Mouse (Mus musculus) midbrain, postnatal 0 days (tissue): Measurements from ENCODE around the gene Notch1. TPM values are rescaled to one million over a fixed set of nuclear protein-coding genes. Genes with fewer than 3 reads are reported as not detected.

ENCODE experiments used
- ATAC-seq: fragments of 200-750 bp; cut with Nextera tagmentation; 2 replicates; pipeline ENCODE4 v1.8.0; 2017; ENCODE audit warnings: moderate number of reproducible peaks, mild to moderate bottlenecking, moderate TSS enrichment, moderate library complexity; ENCODE audit not compliant: low FRiP score
- DNase-seq: peaks from one replicate; pipeline ENCODE4 v3.0.0-alpha.2; 2015; ENCODE audit warnings: low spot score
- H3K27ac ChIP-seq: fragments of 300-500 bp; sonication (generic); 2 replicates; pipeline ENCODE4 v1.5.1; 2014; ENCODE audit warnings: low read depth, mild to moderate bottlenecking, low read length, mixed read lengths
- H3K27me3 ChIP-seq: fragments of 300-500 bp; sonication (generic); 2 replicates; pipeline ENCODE4 v1.6.1; 2014; ENCODE audit warnings: low read length, control low read depth, mixed read lengths; ENCODE audit not compliant: insufficient read depth
- H3K36me3 ChIP-seq: fragments of 300-500 bp; sonication (generic); 2 replicates; pipeline ENCODE4 v1.6.1; 2014; ENCODE audit warnings: low read length, control low read depth, mixed read lengths; ENCODE audit not compliant: insufficient read depth
- H3K4me1 ChIP-seq: fragments of 300-500 bp; sonication (generic); 2 replicates; pipeline ENCODE4 v1.6.1; 2014; ENCODE audit warnings: mild to moderate bottlenecking, control low read depth, antibody characterized with exemption, low read length, mixed read lengths; ENCODE audit not compliant: insufficient read depth
- H3K4me2 ChIP-seq: fragments of 300-500 bp; sonication (generic); 2 replicates; pipeline ENCODE4 v1.6.1; 2014; ENCODE audit warnings: low read depth, mild to moderate bottlenecking, low read length, mixed read lengths; ENCODE audit not compliant: poor library complexity, severe bottlenecking
- H3K4me3 ChIP-seq: fragments of 300-500 bp; sonication (generic); 2 replicates; pipeline ENCODE4 v1.5.1; 2014; ENCODE audit warnings: low read depth, mild to moderate bottlenecking, low read length, moderate library complexity
- H3K9ac ChIP-seq: fragments of 300-500 bp; sonication (generic); replicated peaks from 2 replicates; pipeline ENCODE4 v1.6.1; 2014; ENCODE audit warnings: mild to moderate bottlenecking, low read length, moderate library complexity, mixed read lengths; ENCODE audit not compliant: poor library complexity, severe bottlenecking
- H3K9me3 ChIP-seq: fragments of 300-500 bp; sonication (generic); 2 replicates; pipeline ENCODE4 v1.6.1; 2016; ENCODE audit warnings: low read length, control low read depth
- CTCF ChIP-seq: IDR thresholded peaks from 2 replicates; pipeline ENCODE4 v1.5.1; 2016; ENCODE audit warnings: antibody characterized with exemption, mild to moderate bottlenecking
- WGBS: fragments of 180-500 bp; shearing (Covaris S2); extraction: QIAGEN DNeasy Blood & Tissue Kit; methylation state at CpG from one replicate; pipeline ENCODE4 v1.1.7; 2014; 5-methylcytosine and 5-hydroxymethylcytosine counted together
- polyA plus RNA-seq: library from polyadenylated mRNA; unstranded; fragments of >200 nt; fragmentation: Nextera tagmentation; extraction: Ambion mirVana; gene quantifications from 2 replicates; pipeline ENCODE4 v1.2.1, GENCODE M21; 2015
- total RNA-seq: library from RNA; depleted of rRNA; stranded (reverse); fragments of >200 nt; gene quantifications from 2 replicates; pipeline ENCODE4 v1.2.3, GENCODE M21; 2014

Gene Notch1
- total and polyA plus RNA-seq, 2 experiments from 2014 or later = 7.6 to 65.8 TPM

- ATAC-seq (no peak), DNase-seq (no peak)
- no peak overlapping the region for H3K4me2 ChIP-seq
- no peak for TF ChIP-seq CTCF
- no peaks in the 10 kb centered on the region for H3K9me3 ChIP-seq
- no peaks in the 10 kb centered on the region for H3K27me3 ChIP-seq
- 92% methylated on average over 7 of the region's 7 CpGs for WGBS
- peaks cover 59% of the 10 kb centered on the region for H3K36me3 ChIP-seq
- no peak overlapping the region for H3K4me3 ChIP-seq
- no peak overlapping the region for H3K9ac ChIP-seq
- no peak overlapping the region for H3K27ac ChIP-seq
- no peaks in the 10 kb centered on the region for H3K4me1 ChIP-seq
Measured at GRCm38 (mm10) chr2:26434791-26435572, 81.5 kb downstream of the Notch1 start.

GRCm38 (mm10) chr2:26429851-26430250, 86.6 kb downstream of the Notch1 start:
- peaks cover 75% of the 10 kb centered on the region for H3K36me3 ChIP-seq
- H3K4me3 ChIP-seq = no peak overlapping the region
- no peaks in the 10 kb centered on the region for H3K27me3 ChIP-seq
- no peak overlapping the region for H3K4me2 ChIP-seq
- no peak for ATAC-seq
- H3K4me1 ChIP-seq = no peaks in the 10 kb centered on the region
- no peak for DNase-seq
- no peak overlapping the region for H3K9ac ChIP-seq
- H3K9me3 ChIP-seq = no peaks in the 10 kb centered on the region
- TF ChIP-seq CTCF = no peak; the same call in 1 of the 2 replicates
- 86% methylated on average over 5 of the region's 5 CpGs for WGBS
- H3K27ac ChIP-seq = no peak overlapping the region

- no peak for ATAC-seq
- Histone ChIP-seq H3K4me2 (no peak overlapping the region), H3K4me1 (no peaks in the 10 kb centered on the region), H3K27me3 (no peaks in the 10 kb centered on the region), H3K27ac (no peak overlapping the region), H3K9me3 (no peaks in the 10 kb centered on the region), H3K9ac (no peak overlapping the region), H3K36me3 (peaks cover 95% of the 10 kb centered on the region), H3K4me3 (no peak overlapping the region)
- 96% methylated on average over 2 of the region's 2 CpGs for WGBS
- no peak for DNase-seq
- TF ChIP-seq CTCF = no peak
Measured at GRCm38 (mm10) chr2:26424541-26424940, 91.9 kb downstream of the Notch1 start.

- Histone ChIP-seq H3K27ac (no peak overlapping the region), H3K4me1 (no peaks in the 10 kb centered on the region), H3K36me3 (peaks cover 87% of the 10 kb centered on the region), H3K4me3 (no peak overlapping the region), H3K9me3 (no peaks in the 10 kb centered on the region), H3K4me2 (no peak overlapping the region), H3K27me3 (no peaks in the 10 kb centered on the region), H3K9ac (no peak overlapping the region)
- WGBS = 100% methylated on average over 1 of the region's 1 CpGs
- TF ChIP-seq CTCF = no peak
- DNase-seq (no peak), ATAC-seq (no peak)
Measured at GRCm38 (mm10) chr2:26423086-26423485, 93.4 kb downstream of the Notch1 start.

GRCm38 (mm10) chr2:26421969-26422368, 94.5 kb downstream of the Notch1 start:
- Histone ChIP-seq H3K27me3 (no peaks in the 10 kb centered on the region), H3K9me3 (no peaks in the 10 kb centered on the region), H3K36me3 (peaks cover 82% of the 10 kb centered on the region), H3K4me3 (no peak overlapping the region), H3K4me1 (no peaks in the 10 kb centered on the region), H3K27ac (no peak overlapping the region), H3K4me2 (no peak overlapping the region), H3K9ac (no peak overlapping the region)
- ATAC-seq = no peak
- WGBS = 94% methylated on average over 2 of the region's 2 CpGs
- DNase-seq = no peak
- no peak for TF ChIP-seq CTCF

- Histone ChIP-seq H3K27ac (no peak overlapping the region), H3K27me3 (no peaks in the 10 kb centered on the region), H3K9ac (no peak overlapping the region), H3K9me3 (no peaks in the 10 kb centered on the region), H3K4me2 (no peak overlapping the region), H3K4me3 (no peak overlapping the region), H3K4me1 (no peaks in the 10 kb centered on the region), H3K36me3 (peaks cover 76% of the 10 kb centered on the region)
- no peak for TF ChIP-seq CTCF
- no peak for ATAC-seq
- 94% methylated on average over 1 of the region's 1 CpGs for WGBS
- DNase-seq = no peak
Measured at GRCm38 (mm10) chr2:26418120-26418519, 98.3 kb downstream of the Notch1 start.
